Mouse (Mus musculus) heart, embryonic 12.5 days (tissue): ENCODE data around the gene Zbtb40. TPM values are rescaled to one million over a fixed set of nuclear protein-coding genes. Genes with fewer than 3 reads are reported as not detected.
A peak's percentile ranks its signal among the peaks of the same experiment; 100 is the strongest.

Source experiments
- ATAC-seq: fragments of 200-750 bp; cut with Nextera tagmentation; 2 replicates; pipeline ENCODE4 v1.8.0; 2017; ENCODE audit warnings: moderate TSS enrichment, moderate library complexity; ENCODE audit not compliant: insufficient number of reproducible peaks, low FRiP score
- H3K27ac ChIP-seq: fragments of 300-500 bp; sonication (generic); 2 replicates; pipeline ENCODE4 v1.5.1; 2016; ENCODE audit warnings: mild to moderate bottlenecking, moderate library complexity; ENCODE audit not compliant: poor library complexity, severe bottlenecking
- H3K27me3 ChIP-seq: fragments of 300-500 bp; sonication (generic); replicated peaks from 2 replicates; pipeline ENCODE4 v1.6.1; 2016; ENCODE audit warnings: mild to moderate bottlenecking, moderate library complexity
- H3K36me3 ChIP-seq: fragments of 300-500 bp; sonication (generic); 2 replicates; pipeline ENCODE4 v1.6.1; 2016; ENCODE audit warnings: mild to moderate bottlenecking, moderate library complexity
- H3K4me1 ChIP-seq: fragments of 300-500 bp; sonication (generic); replicated peaks from 2 replicates; pipeline ENCODE4 v1.6.1; 2016; ENCODE audit warnings: mild to moderate bottlenecking
- H3K4me2 ChIP-seq: fragments of 300-500 bp; sonication (generic); 2 replicates; pipeline ENCODE4 v1.6.1; 2016; ENCODE audit warnings: mild to moderate bottlenecking, moderate library complexity
- H3K4me3 ChIP-seq: fragments of 300-500 bp; sonication (generic); 2 replicates; pipeline ENCODE4 v1.5.1; 2016; ENCODE audit warnings: mild to moderate bottlenecking
- H3K9ac ChIP-seq: fragments of 300-500 bp; sonication (generic); 2 replicates; pipeline ENCODE4 v1.6.1; 2016; ENCODE audit warnings: mild to moderate bottlenecking, moderate library complexity
- H3K9me3 ChIP-seq: fragments of 300-500 bp; sonication (generic); replicated peaks from 2 replicates; pipeline ENCODE4 v1.6.1; 2016; ENCODE audit warnings: mild to moderate bottlenecking, moderate library complexity
- WGBS: fragments of 180-500 bp; shearing (Covaris S2); methylation state at CpG from one replicate; pipeline ENCODE4 v1.1.7; 2016; 5-methylcytosine and 5-hydroxymethylcytosine counted together
- polyA plus RNA-seq: library from polyadenylated mRNA; unstranded; fragments of >200 nt; fragmentation: Nextera tagmentation; extraction: Ambion mirVana; gene quantifications from 2 replicates; pipeline ENCODE4 v1.2.1, GENCODE M21; 2016

Gene Zbtb40
- polyA plus RNA-seq, 1 experiment from 2014 or later: 4.1 TPM

GRCm38 (mm10) chr4:136930474-136930873 lies 118.1 kb downstream of the Zbtb40 start:
- peak; percentile 68 for ATAC-seq
- peaks cover 96% of the 10 kb centered on the region for H3K27me3 ChIP-seq
- H3K27ac ChIP-seq: no peak overlapping the region
- H3K36me3 ChIP-seq: no peaks in the 10 kb centered on the region
- no peak overlapping the region for H3K4me3 ChIP-seq
- peaks cover 9% of the 10 kb centered on the region for H3K4me1 ChIP-seq
- H3K4me2 ChIP-seq: no peak overlapping the region
- WGBS: 48% methylated on average over 8 of the region's 8 CpGs
- no peak overlapping the region for H3K9ac ChIP-seq
- no peaks in the 10 kb centered on the region for H3K9me3 ChIP-seq

Other genes starting within 250 kb of the Zbtb40 start
- 1.5 and 2.1 TPM in 2 replicates for gene Ephb2, start 212.8 kb downstream of the Zbtb40 start, polyA plus RNA-seq
- gene C1qb, start 162.6 kb downstream of the Zbtb40 start, polyA plus RNA-seq: 18.8 and 19.3 TPM in 2 replicates
- gene C1qc, start 155.7 kb downstream of the Zbtb40 start, polyA plus RNA-seq: 9.7 and 11.9 TPM in 2 replicates
- gene C1qa, start 150.0 kb downstream of the Zbtb40 start, polyA plus RNA-seq: 8.6 and 11.2 TPM in 2 replicates
- 0.10 and 0.14 TPM in 2 replicates for gene Epha8, start 92.0 kb downstream of the Zbtb40 start, polyA plus RNA-seq
- gene Wnt4, start 228.7 kb upstream of the Zbtb40 start, polyA plus RNA-seq: 2.7 and 3.1 TPM in 2 replicates